Mouse (Mus musculus) hindbrain, postnatal 0 days (tissue): ENCODE measurements around the gene Pi4kb. TPM values are rescaled to one million over a fixed set of nuclear protein-coding genes. Genes with fewer than 3 reads are reported as not detected.
A peak's percentile ranks its signal among the peaks of the same experiment; 100 is the strongest.

Source experiments
- ATAC-seq: fragments of 200-750 bp; cut with Nextera tagmentation; 2 replicates; pipeline ENCODE4 v1.8.0; 2017; ENCODE audit warnings: mild to moderate bottlenecking, moderate TSS enrichment, moderate library complexity
- DNase-seq: peaks from one replicate; pipeline ENCODE4 v3.0.0-alpha.2; 2015; ENCODE audit warnings: low spot score
- H3K27ac ChIP-seq: fragments of 300-500 bp; sonication (generic); 2 replicates; pipeline ENCODE4 v1.5.1; 2014; ENCODE audit warnings: mild to moderate bottlenecking
- H3K27me3 ChIP-seq: fragments of 300-500 bp; sonication (generic); 2 replicates; pipeline ENCODE4 v1.6.1; 2014; ENCODE audit warnings: low read length, mixed read lengths; ENCODE audit not compliant: insufficient read depth
- H3K36me3 ChIP-seq: fragments of 300-500 bp; sonication (generic); 2 replicates; pipeline ENCODE4 v1.6.1; 2014; ENCODE audit warnings: low read length, mixed read lengths; ENCODE audit not compliant: insufficient read depth
- H3K4me1 ChIP-seq: fragments of 300-500 bp; sonication (generic); 2 replicates; pipeline ENCODE4 v1.6.1; 2014; ENCODE audit warnings: antibody characterized with exemption, low read length, mixed read lengths; ENCODE audit not compliant: insufficient read depth
- H3K4me2 ChIP-seq: fragments of 300-500 bp; sonication (generic); 2 replicates; pipeline ENCODE4 v1.6.1; 2014; ENCODE audit warnings: low read depth, mild to moderate bottlenecking, low read length, moderate library complexity, mixed read lengths
- H3K4me3 ChIP-seq: fragments of 300-500 bp; sonication (generic); 2 replicates; pipeline ENCODE4 v1.5.1; 2014; ENCODE audit warnings: low read length
- H3K9ac ChIP-seq: fragments of 300-500 bp; sonication (generic); replicated peaks from 2 replicates; pipeline ENCODE4 v1.6.1; 2014; ENCODE audit warnings: mild to moderate bottlenecking, low read length, moderate library complexity, mixed read lengths
- H3K9me3 ChIP-seq: fragments of 300-500 bp; sonication (generic); 2 replicates; pipeline ENCODE4 v1.6.1; 2016; ENCODE audit warnings: low read length, mixed read lengths
- CTCF ChIP-seq: IDR thresholded peaks from 2 replicates; pipeline ENCODE4 v1.5.1; 2016; ENCODE audit warnings: antibody characterized with exemption, control low read depth, low read depth
- WGBS: fragments of 180-500 bp; shearing (Covaris S2); extraction: QIAGEN DNeasy Blood & Tissue Kit; methylation state at CpG from one replicate; pipeline ENCODE4 v1.1.7; 2014; 5-methylcytosine and 5-hydroxymethylcytosine counted together
- polyA plus RNA-seq: library from polyadenylated mRNA; unstranded; fragments of >200 nt; fragmentation: Nextera tagmentation; extraction: Ambion mirVana; gene quantifications from 2 replicates; pipeline ENCODE4 v1.2.1, GENCODE M21; 2015
- total RNA-seq: library from RNA; depleted of rRNA; stranded (reverse); fragments of >200 nt; gene quantifications from 2 replicates; pipeline ENCODE4 v1.2.3, GENCODE M21; 2014

Pi4kb gene
- total and polyA plus RNA-seq, 2 experiments from 2014 or later: 22.7 to 57.1 TPM

- TF ChIP-seq CTCF: no peak
- Histone ChIP-seq H3K4me1 (peaks cover 6% of the 10 kb centered on the region; the same call in 1 of the 2 replicates), H3K9me3 (no peaks in the 10 kb centered on the region), H3K4me3 (peak overlapping the region; percentile 86), H3K4me2 (peak overlapping the region; percentile 73), H3K27ac (peak overlapping the region; percentile 65; the same call in 1 of the 2 replicates), H3K27me3 (no peaks in the 10 kb centered on the region), H3K36me3 (peaks cover 4% of the 10 kb centered on the region; the same call in 1 of the 2 replicates), H3K9ac (peak overlapping the region; percentile 81)
- ATAC-seq: no peak
- 13% methylated on average over 3 of the region's 3 CpGs for WGBS
- no peak for DNase-seq
Observed at GRCm38 (mm10) chr3:95041625-95042024, 67.1 kb downstream of the Pi4kb start.

GRCm38 (mm10) chr3:95042166-95042837 lies 67.8 kb downstream of the Pi4kb start, which contains the start of gene Psmd4:
Psmd4 (minus strand) TSS chr3:95042614.
- Histone ChIP-seq H3K4me1 (peaks cover 6% of the 10 kb centered on the region; the same call in 1 of the 2 replicates), H3K36me3 (peaks cover 4% of the 10 kb centered on the region; the same call in 1 of the 2 replicates), H3K9ac (peak within 1 kb of the TSS; percentile 81), H3K27me3 (no peaks in the 10 kb centered on the region), H3K27ac (peak within 1 kb of the TSS; percentile 65), H3K4me3 (peak within 1 kb of the TSS; percentile 86), H3K9me3 (no peaks in the 10 kb centered on the region), H3K4me2 (peak within 1 kb of the TSS; percentile 73)
- no peak for TF ChIP-seq CTCF
- 0% methylated on average over 36 of the region's 36 CpGs for WGBS
- DNase-seq: peak; percentile 98
- ATAC-seq: peak; percentile 99

GRCm38 (mm10) chr3:95042838-95043229 lies 68.3 kb downstream of the Pi4kb start:
- no peak for TF ChIP-seq CTCF
- Histone ChIP-seq H3K4me2 (peak overlapping the region; percentile 73), H3K9me3 (no peaks in the 10 kb centered on the region), H3K4me3 (peak overlapping the region; percentile 86), H3K36me3 (peaks cover 4% of the 10 kb centered on the region; the same call in 1 of the 2 replicates), H3K9ac (peak overlapping the region; percentile 81), H3K27me3 (no peaks in the 10 kb centered on the region), H3K27ac (peak overlapping the region; percentile 28; the same call in 1 of the 2 replicates), H3K4me1 (peaks cover 6% of the 10 kb centered on the region; the same call in 1 of the 2 replicates)
- ATAC-seq (peak; percentile 49), DNase-seq (no peak)
- 29% methylated on average over 7 of the region's 7 CpGs for WGBS

GRCm38 (mm10) chr3:95043251-95043650 lies 68.7 kb downstream of the Pi4kb start:
- ATAC-seq (no peak), DNase-seq (no peak)
- no peak overlapping the region for H3K4me3 ChIP-seq
- TF ChIP-seq CTCF: no peak
- no peaks in the 10 kb centered on the region for H3K27me3 ChIP-seq
- 0 out of 2 replicates have a peak, but pooled peaks cover 4% of the 10 kb centered on the region for H3K36me3 ChIP-seq
- H3K9me3 ChIP-seq: no peaks in the 10 kb centered on the region
- WGBS: 77% methylated on average over 6 of the region's 6 CpGs
- H3K4me2 ChIP-seq: no peak overlapping the region
- H3K27ac ChIP-seq: no peak overlapping the region
- no peak overlapping the region for H3K9ac ChIP-seq
- peaks cover 6% of the 10 kb centered on the region; the same call in 1 of the 2 replicates for H3K4me1 ChIP-seq

- Histone ChIP-seq H3K9ac (no peak overlapping the region), H3K36me3 (no peaks in the 10 kb centered on the region), H3K4me3 (no peak overlapping the region), H3K27me3 (no peaks in the 10 kb centered on the region), H3K27ac (no peak overlapping the region), H3K9me3 (no peaks in the 10 kb centered on the region), H3K4me2 (no peak overlapping the region), H3K4me1 (peaks cover 2% of the 10 kb centered on the region; the same call in 1 of the 2 replicates)
- DNase-seq (no peak), ATAC-seq (no peak)
- 87% methylated on average over 11 of the region's 11 CpGs for WGBS
- no peak for TF ChIP-seq CTCF
Observed at GRCm38 (mm10) chr3:95046462-95047057, 72.0 kb downstream of the Pi4kb start.

GRCm38 (mm10) chr3:95047914-95048313 lies 73.4 kb downstream of the Pi4kb start:
- ATAC-seq: no peak
- Histone ChIP-seq H3K27ac (no peak overlapping the region), H3K9me3 (no peaks in the 10 kb centered on the region), H3K27me3 (no peaks in the 10 kb centered on the region), H3K4me1 (no peaks in the 10 kb centered on the region), H3K9ac (no peak overlapping the region), H3K4me3 (no peak overlapping the region), H3K36me3 (no peaks in the 10 kb centered on the region), H3K4me2 (no peak overlapping the region)
- WGBS: 68% methylated on average over 3 of the region's 3 CpGs
- no peak for TF ChIP-seq CTCF
- DNase-seq: no peak
